Mouse (Mus musculus) kidney, postnatal 25 days (tissue): ENCODE data around the gene Agap2.

Experiments used
- DNase-seq, 2 experiments: peaks; one replicate each; pipeline ENCODE4 v3.0.0; 2021; ENCODE audit warnings: mixed read lengths in 2 of 2

Gene Agap2

DNA sequence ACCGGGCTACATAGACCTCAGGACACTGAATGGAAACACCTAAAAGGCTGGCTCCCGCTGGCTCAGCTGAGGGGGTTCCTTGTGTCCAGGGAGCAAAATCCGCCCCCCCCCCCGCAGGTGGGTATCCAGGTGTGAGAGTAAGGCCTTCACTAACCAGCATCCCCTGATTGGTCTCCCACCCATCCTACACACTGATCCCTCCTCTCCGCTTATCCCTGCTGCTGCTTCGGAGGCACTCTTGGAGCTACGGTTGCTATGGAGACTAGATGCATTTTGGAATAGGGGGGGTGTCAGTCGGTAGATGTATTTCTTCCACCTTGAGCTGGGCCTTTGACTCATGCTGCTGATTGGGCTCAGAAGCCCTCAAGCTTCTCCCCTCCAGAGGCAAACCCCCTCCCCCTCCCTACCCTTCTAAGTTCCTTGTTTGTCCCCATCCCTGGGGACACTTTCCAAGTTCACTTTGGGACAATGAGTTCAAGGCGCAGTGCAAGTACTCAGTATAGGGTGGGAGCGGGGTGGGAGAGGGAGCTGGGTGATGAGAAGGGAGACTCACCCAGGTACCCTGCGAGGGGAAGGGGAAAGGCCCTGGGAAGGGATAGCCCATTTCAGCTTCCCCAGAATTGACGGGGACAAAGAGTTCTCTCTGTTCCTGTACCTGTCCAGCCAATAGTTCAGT, 3.1 kb downstream of the Agap2 start:
- no peak for DNase-seq

DNA sequence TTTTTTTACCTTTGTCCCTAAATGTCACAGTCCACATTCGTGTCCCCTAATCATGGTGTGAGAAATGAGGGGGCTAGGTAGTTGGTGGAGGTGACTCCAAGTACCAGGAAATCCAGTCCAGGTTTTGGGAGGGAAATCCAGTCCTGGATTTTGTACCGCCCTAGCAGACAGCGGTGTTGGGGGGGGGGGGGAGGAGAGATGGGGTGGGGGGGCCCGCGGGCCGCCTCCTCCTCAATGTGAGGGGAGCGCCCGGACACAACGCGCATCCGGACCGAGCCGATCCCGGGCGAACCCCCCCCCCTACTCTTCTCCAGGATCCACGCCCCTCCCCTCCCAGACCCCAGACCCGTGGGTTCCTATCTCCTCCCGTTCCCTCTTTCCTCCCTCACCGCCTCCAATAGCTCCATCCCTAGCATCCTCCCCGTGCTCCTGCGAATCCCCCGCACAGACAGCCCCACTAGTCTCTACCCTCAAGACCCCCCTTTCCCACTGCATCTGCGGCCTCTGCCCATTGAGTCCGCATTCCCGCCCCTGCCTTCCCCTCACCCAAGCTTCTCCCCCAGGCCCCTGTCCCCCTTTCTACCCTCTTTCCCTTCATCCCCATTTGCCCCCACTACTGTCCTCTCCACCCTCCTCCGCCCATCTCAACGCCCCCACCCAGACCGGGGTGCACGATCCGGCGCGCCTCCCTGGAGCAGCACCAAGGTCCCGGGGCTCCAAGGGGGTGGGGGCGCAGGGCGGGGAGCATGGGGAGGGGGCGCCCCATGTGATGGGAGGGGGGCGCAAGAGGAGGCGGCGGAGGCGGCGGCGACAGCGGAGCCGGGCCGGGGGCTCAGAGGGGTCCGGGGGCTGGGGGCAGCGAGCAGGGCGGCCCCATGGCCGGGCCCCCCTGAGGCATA, 3.8 kb downstream of the Agap2 start:
- DNase-seq, result peak in 1 of 2 experiments; percentile 48

DNA sequence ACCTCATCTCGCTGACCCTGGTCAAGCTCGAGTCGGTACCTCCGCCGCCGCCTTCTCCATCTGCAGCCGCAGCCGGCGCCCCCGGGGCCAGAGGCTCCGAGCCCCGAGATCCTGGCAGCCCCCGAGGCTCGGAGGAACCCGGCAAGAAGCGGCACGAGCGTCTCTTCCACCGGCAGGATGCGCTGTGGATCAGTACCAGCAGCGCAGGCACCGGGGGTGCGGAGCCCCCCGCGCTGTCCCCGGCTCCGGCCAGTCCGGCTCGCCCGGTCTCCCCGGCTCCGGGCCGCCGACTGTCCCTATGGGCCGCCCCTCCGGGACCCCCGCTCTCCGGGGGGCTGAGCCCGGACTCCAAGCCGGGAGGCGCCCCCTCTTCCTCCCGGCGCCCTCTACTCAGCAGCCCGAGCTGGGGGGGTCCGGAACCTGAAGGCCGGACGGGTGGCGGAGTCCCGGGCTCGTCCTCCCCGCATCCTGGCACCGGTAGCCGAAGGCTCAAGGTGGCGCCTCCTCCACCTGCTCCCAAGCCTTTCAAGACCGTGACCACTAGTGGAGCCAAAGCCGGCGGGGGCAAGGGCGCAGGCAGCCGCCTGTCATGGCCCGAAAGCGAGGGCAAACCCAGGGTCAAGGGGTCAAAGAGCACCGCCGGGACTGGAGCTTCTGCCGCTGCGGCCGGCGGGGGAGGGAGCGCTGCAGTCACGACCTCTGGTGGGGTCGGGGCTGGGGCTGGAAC, 4.7 kb downstream of the Agap2 start:
- no peak for DNase-seq

DNA sequence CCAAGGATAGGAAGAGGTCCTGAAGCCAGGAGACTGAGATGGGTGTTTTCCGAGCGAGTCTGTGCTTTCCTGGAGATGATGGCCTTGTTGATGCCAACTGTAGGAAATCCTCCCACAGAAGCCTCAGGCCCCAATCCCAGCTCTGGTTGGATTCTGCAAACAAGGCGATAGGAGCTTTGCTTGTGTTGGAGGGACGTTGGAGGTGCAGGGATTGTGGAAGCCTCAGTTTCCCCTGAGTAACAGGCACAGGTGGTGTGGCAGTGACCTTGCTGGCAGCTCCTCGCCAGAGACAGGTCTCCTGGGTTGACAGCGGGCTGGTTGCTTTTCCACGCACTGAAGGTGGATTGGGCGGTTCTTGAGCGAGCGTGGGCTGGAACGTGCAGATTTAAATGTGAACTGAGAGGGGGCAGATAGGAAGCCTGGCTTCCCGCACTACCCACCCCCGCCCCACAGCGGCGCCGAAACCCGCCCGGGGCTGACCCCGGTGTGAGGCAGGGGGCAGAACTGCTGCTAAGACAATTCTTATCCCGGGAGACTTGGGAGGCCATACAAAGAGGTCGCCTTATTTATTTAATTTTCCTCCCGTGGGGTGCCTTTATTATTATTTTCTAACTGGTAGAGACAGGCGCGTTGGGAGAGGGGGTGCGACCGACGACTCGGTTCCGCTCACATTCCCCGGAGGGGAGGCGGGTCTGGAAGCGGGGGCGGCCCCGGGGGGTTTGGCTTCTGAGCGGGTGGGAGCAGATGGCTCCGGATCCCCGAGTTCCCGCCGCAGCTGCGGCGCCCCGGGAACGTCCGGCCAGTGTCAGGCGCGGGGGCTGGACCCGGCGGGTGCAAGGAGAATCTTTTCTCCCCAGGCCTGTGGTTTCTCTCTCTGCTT, 6.1 kb downstream of the Agap2 start:
- peak in 1 of 2 experiments; percentile 29 for DNase-seq

DNA sequence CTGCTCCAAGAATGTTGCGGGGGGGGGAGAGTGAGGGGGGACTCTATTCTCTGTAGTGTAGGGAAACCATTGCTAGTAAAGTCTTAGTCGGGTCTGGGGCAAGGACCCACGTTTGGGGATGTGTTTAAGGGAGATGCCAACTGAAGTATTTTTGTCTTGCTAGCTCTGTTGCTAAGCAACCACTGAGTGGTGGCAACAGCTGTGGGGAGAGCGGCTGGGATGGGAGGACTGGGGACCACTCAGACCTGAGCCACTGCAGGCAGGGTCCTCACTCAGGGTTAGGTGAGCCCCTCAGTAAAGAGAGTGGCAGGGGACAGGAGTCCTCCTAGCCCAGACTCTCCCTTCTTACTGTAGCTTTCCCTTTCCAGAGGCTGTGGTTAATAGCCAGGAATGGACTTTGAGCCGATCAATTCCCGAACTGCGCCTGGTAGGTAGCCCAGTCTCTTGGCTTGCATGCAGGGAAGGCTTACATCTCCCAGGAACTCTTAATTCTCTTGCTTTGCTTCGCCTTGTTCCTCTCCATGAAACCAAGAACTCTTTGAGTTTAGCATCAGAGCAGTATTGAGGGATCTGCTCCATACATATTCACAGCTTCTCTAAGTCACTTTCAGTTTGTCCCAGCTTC, 7.0 kb downstream of the Agap2 start:
- no peak for DNase-seq

DNA sequence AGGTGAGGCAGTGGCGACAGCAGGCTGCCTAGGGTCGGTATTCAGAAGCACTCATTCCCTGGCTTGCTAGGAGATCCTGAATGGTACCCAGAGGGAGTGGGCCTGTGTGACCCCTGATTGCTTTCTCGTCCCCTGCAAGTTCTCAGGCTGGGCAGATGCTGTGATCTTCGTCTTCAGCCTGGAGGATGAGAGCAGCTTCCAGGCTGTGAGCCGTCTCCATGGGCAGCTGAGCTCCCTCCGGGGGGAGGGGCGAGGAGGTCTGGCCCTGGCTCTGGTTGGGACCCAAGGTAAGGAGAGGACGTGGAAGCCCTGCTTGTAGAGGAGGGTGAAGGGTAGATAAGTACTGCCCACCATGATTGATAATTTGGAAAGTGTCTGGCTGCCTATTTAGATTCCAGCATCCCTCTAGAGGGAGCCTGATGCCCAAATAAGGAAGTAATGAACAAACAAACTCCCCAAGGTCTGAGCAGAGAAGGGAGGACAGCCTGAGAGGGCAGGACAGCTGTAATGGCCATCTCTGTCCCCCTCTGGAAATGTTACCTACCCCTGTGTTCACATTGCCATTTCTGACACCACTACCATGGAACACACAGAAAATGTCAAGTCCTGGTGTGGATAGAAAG, 8.3 kb downstream of the Agap2 start:
- no peak for DNase-seq

DNA sequence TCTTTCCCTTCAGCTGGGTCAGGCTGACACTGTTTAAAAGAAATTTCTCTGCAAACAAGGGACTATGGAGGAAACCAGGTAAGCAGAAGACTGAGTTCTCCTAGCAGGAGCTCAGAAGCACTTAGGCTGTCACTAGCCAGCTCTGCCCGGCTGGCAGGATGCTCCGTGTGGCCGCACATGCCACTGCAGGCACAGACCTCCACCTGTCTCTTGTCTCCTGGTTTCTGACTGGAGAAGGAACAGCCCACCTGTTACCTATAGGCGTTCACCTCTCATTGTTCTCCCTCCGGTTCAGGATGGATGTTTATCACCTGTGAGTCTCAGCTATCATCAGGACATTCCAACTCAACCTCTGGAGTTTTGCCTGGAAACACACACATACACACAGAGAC, 8.8 kb downstream of the Agap2 start:
- DNase-seq, result no peak

DNA sequence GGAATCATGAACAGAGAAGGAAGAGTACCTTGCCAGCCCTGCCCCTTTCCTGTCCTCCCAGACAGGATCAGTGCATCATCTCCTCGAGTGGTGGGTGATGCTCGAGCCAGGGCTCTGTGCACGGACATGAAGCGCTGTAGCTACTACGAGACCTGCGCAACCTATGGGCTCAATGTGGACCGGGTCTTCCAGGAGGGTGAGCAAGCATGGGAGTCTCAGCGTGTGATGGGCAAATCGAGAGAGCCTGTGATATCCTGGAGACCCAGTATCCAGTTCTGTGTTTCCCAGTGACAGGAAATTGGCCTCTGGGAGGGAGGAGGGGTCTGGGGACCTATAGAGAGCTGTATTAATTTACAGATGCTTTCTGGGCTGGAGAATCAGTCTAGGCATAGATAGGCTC, 10.0 kb downstream of the Agap2 start:
- no peak for DNase-seq

DNA sequence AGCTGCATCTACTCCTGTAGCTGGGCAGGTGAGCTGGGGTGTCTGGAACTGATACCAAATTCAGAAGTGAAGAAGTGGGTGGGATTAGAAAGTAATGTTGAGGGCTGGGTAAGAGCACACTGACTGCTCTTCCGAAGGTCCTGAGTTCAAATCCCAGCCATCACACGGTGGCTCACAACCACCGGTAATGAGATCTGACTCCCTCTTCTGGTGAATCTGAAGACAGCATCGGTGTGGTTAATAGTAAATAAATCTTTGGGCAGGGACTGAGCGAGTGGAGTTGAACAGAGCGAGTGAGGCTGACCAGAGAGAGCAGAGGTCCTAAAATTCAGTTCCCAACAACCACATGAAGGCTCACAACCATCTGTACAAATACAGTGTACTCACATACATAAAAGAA, 10.5 kb downstream of the Agap2 start:
- no peak for DNase-seq

DNA sequence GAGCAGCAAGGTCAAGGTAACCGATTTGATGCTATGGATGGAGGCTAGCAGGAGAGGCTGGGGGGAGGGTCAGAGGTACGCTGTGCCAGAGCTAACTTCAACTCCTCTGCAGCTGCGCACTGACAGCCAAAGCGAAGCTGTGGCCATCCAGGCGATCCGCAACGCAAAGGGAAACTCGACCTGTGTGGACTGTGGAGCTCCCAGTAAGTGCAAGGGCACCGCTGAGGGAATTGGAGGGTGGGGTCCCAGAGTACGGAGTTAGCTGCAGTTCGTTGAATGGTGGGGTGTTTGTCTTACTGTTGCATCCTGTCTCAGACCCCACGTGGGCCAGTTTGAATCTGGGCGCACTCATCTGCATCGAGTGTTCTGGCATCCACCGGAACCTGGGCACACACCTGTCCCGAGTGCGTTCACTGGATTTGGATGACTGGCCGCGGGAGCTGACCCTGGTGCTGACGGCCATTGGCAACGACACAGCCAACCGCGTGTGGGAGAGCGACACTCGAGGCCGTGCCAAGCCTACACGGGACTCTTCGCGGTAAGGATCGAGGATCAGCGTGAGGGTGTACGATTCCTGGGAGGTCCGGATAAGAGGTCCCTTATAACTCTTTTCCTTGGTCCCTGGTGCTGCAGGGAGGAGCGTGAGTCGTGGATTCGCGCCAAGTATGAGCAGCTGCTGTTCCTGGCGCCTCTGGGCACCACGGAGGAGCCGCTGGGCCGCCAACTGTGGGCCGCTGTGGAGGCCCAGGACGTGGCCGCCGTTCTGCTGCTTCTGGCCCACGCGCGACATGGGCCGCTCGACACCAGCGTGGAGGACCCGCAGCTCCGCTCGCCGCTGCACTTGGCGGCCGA, 15.7 kb downstream of the Agap2 start:
- DNase-seq, result peak; percentile 78 to 86

DNA sequence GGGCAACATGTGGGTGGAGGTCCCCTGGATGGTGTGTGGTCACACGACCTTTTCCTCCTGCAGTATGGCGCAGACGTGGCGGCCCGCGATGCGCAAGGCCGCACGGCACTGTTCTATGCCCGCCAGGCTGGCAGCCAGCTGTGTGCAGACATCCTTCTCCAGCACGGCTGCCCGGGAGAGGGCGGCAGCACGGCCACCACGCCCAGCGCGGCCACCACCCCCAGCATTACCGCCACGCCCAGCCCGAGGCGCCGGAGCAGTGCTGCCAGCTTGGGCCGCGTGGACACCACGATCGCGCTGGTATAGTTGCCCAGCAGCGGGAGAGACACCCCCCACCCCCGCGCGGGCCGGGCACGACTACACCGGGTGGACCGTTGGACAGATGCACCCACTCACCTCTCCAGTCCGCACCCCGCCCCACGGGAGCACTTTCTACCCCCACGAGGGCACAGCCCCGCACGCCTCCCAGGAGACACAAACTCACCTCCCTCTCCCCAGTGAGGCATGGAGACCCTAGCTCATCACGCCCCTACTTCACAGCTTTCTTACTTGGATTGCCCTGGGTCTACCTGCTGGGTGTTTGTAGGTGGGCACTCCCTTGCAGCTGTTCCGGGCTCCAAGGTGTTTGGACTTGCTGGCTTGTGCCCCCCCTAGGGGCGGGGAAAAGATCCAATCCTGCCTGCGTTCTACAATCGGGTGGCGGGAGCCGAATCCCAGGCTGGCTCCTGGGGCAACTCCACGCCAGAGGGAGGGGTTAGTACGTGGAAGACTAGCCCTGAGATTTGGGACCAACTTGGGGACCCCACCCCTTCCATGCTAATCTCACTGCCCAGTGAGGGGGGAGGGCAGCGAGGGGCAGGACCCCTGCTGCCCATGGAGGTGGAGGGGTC, 16.7 kb downstream of the Agap2 start:
- peak in 1 of 2 experiments; percentile 58 for DNase-seq

DNA sequence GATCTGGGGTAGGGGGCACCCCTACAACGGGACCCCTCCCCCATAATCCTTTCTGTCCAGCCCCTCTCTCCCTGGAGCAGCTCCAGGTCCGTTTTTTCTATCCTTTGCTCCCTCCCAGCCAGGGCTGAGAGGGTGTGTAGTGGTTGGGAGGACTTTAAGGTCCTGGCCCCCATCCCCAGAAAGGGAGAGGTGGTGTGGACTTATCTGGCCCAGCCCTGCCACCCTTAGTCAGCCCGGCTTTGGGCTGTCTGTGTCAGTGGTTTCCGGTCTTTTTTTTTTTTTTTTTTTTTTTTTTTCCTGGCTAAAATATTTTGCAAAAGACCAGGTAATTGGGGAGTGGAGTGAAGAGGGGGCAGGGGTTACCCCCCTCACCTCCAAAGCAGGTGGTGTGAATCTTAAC, 17.7 kb downstream of the Agap2 start:
- DNase-seq, result no peak

DNA sequence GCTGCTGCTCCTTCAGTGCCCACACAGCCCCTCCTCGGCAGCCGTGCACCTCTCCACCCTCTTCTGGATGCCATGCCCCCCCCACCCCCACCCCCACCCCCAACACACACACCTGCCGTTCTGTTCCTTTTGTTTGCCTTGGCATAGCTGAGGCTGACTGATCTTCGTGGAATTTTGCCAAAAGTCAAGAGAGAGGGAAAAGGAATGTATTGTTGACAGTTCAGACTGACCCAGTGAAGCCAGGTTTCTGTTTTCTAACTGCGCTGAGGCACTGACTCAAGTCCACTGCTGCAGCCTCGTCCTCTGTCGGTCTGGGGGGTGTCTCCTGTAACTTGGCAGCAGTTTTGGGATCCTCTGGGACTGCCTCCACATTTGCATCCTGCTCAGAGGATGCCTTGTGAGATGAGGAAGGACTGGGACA, 19.3 kb downstream of the Agap2 start:
- no peak for DNase-seq

DNA sequence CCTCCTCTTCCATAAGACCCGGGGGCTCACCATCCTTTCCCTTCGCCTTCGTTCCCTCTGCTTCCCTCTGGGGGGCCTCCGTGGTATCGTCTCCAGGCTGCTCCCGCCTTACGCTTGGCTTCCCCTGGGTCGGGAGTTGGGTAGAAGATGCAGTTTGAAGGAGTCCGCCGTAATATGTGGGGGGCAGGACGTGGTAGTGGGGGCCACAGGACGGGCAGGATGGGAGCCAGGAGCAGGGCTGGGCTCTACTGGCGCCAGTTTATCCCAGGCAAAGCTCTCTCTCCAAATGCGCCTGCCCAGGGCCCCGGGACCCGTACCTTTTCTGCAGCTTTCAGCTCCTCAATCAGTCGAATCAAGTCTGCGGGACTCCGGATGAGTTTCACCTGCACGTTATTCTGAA, 23.4 kb downstream of the Agap2 start:
- no peak for DNase-seq

DNA sequence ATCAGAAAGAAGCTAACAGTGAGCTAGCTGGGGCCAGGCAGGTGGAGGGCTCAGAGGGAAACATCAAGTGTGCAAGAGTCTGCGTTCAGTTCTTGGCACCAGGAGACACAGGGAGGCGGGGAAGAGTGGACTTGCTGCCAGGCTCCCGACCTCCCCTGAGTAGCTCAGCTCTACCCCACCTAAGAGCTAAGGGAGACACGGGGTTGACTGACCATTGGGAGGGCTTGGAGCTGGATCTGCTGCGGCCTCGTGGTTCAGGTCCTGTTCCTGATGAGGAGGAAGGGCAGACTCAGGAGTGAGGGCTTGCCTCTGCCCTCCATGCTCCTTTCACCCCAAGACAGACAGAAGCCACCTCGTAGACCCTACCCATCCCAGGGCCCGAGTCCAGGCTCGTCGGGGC, 24.1 kb downstream of the Agap2 start:
- DNase-seq, result no peak

DNA sequence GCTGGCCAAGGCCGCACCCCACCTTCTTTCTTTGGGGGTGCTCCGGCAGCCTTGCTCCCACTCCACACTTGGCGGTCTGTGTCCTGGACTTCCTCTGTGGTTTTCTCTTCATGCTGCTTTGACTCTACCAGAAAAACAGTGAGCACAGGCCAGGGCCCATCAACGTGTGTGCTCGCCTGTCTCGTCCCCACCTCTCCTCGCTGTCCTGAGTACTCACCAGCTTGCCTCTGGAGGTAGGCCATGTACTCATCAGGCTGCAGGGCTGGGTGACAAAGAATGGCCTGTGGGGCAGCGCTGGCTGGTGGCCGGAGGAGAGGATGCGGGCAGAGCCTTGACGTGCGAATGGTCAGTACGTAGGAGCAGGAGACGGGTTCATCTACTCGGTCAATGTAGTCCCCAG, 24.8 kb downstream of the Agap2 start:
- no peak for DNase-seq

DNA sequence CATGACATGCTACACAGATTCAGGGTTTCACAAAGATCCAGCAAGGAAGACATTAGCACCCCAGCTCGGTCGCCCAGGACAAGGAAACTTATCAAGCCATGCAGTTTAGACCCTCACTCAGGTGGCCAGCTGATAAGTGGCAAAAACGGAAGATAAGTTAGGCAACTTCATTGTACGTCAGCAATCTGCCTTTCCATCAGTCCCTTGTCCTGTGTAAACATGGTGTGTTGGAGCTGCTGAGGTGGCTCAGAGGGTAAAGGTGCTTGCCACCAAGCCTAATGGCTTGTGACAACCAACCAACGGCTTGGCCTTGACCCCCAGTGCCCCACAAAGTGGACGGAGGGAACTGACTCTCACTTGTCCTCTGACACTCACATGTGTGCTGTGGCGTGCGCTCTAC, 25.3 kb downstream of the Agap2 start:
- DNase-seq, result no peak

DNA sequence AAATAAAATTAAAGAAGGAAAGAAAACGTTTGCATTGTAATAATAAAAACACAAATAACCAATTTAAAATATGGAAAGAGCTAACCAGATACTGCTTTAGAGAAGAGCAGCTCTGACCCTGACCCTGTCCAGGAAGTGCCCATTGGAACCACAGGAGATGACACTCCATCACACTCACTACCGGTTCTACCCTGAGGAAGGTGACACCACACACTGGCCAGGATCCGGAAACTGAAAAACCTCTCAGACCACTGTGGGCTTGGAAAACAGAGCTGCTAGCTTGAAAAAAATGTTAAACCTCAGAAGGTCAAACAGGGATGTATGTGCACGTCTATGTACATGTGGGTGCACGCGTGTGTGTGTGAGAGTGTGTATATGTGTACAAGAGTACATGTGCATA, 26.1 kb downstream of the Agap2 start:
- DNase-seq, result no peak

DNA sequence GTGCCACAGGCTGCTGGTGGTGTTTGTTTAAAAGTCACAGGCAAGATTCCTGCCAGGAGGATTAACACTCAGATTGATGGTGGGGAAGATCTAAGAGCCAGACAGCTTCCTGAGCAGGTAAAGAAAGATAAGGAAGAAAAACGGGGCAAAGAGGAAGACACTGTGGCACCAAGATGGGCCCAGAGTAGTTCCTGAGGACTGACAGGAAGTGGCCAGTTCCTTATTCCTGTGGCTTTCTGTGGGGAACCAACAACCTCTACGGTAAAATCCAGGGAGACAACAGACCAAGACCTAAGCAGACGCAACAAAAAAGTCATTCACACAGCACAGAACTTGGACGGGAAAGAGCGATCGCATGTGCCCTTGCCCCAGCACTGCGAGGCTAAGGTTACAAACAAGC, 28.5 kb downstream of the Agap2 start:
- no peak for DNase-seq
